Mouse (Mus musculus) CD8-positive naive resting alpha-beta T cell, adult 2 months (primary cell): ENCODE data around the gene Zscan4-ps3.
"Not testable (repeated sequence)": the region's sequence is repeated elsewhere in the genome, so short reads cannot be mapped to it uniquely, and the experiment has no call there.

Source experiments
- DNase-seq, 2 experiments: peaks; one replicate each; pipeline ENCODE4 v3.0.0; 2022; ENCODE audit warnings: low read depth in 2 of 2, low spot score in 2 of 2

Zscan4-ps3 gene

DNA sequence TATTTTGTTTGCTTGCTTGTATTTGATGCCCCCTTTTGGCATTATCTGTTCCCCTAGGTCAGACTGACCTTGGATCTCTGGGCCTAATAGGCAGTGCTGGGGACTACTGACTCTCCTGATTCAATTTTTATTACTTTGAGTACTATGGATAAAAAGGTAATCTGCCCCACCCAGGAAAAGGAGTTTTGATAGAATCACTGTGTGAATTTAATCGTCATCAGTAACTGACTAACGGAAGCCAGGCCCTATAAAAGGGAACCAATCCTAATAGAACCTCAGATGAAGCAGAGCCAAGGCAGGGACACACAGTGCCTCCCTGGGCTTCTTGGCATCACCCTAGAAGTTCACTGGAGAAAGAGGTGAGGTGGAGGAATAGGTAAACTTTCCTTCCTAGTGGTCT is at the start of gene Zscan4-ps3:
TSS of gene Zscan4-ps3 (plus strand) at position 301 of the 400 bp plus-strand sequence.
- DNase-seq: not testable (repeated sequence)

DNA sequence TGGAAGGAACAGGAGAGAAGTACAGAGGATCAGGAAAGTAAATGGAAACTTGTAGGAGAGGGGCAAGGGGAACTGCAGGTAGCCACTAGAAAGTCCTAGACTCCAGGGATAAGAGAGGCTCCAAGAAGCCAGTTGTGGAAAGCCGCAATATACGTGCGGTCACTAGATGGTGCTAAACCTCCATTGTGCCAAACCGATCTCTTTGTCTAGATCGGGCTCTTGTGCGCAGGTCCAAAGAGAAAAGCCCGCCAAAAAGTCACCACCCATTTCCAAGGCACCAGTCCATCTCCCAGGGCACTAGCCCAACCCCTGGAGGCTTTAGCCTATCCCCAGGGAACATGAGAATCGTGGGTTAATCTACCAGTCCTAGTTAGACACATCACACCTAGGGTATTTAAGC is 8.0 kb downstream of the Zscan4-ps3 start:
- DNase-seq: not testable (repeated sequence)
